Mouse (Mus musculus) intestine, embryonic 14.5 days (tissue): Measurements from ENCODE around the gene Tead4. TPM values are rescaled to one million over a fixed set of nuclear protein-coding genes. Genes with fewer than 3 reads are reported as not detected.
"Not testable (repeated sequence)": the region's sequence is repeated elsewhere in the genome, so short reads cannot be mapped to it uniquely, and the experiment has no call there.

Experiments used
- ATAC-seq: fragments of 200-750 bp; cut with Nextera tagmentation; replicated peaks from 2 replicates; pipeline ENCODE4 v1.8.0; 2017; ENCODE audit warnings: low read depth, moderate number of reproducible peaks, moderate TSS enrichment, moderate library complexity; ENCODE audit not compliant: low FRiP score, low TSS enrichment
- DNase-seq: peaks from one replicate; pipeline ENCODE4 v3.0.0-alpha.2; 2018; ENCODE audit warnings: low spot score
- H3K27ac ChIP-seq: fragments of 300-500 bp; sonication (generic); 2 replicates; pipeline ENCODE4 v1.5.1; 2014; ENCODE audit warnings: low read depth, mild to moderate bottlenecking, control low read depth
- H3K27me3 ChIP-seq: fragments of 300-500 bp; sonication (generic); replicated peaks from 2 replicates; pipeline ENCODE4 v1.6.1; 2014; ENCODE audit warnings: low read length, control low read depth; ENCODE audit not compliant: control insufficient read depth, insufficient read depth
- H3K36me3 ChIP-seq: fragments of 300-500 bp; sonication (generic); 2 replicates; pipeline ENCODE4 v1.6.1; 2014; ENCODE audit warnings: low read length, control low read depth; ENCODE audit not compliant: control insufficient read depth, insufficient read depth
- H3K4me1 ChIP-seq: fragments of 300-500 bp; sonication (generic); replicated peaks from 2 replicates; pipeline ENCODE4 v1.6.1; 2014; ENCODE audit warnings: low read length, control low read depth, mixed read lengths; ENCODE audit not compliant: control insufficient read depth, insufficient read depth
- H3K4me2 ChIP-seq: fragments of 300-500 bp; sonication (generic); 2 replicates; pipeline ENCODE4 v1.6.1; 2014; ENCODE audit warnings: low read length
- H3K4me3 ChIP-seq: fragments of 300-500 bp; sonication (generic); 2 replicates; pipeline ENCODE4 v1.5.1; 2014; ENCODE audit warnings: low read depth, low read length, control low read depth, mixed read lengths
- H3K9ac ChIP-seq: fragments of 300-500 bp; sonication (generic); 2 replicates; pipeline ENCODE4 v1.6.1; 2014; ENCODE audit warnings: mild to moderate bottlenecking, low read length
- H3K9me3 ChIP-seq: fragments of 300-500 bp; sonication (generic); 2 replicates; pipeline ENCODE4 v1.6.1; 2016; ENCODE audit warnings: low read length, control low read depth; ENCODE audit not compliant: control insufficient read depth
- WGBS: fragments of 180-500 bp; shearing (Covaris S2); extraction: QIAGEN DNeasy Blood & Tissue Kit; methylation state at CpG from one replicate; pipeline ENCODE4 v1.1.7; 2014; 5-methylcytosine and 5-hydroxymethylcytosine counted together
- polyA plus RNA-seq: library from polyadenylated mRNA; unstranded; fragments of >200 nt; fragmentation: Nextera tagmentation; extraction: Ambion mirVana; gene quantifications from 2 replicates; pipeline ENCODE4 v1.2.1, GENCODE M21; 2014

Gene Tead4
- polyA plus RNA-seq, 1 experiment from 2014 or later: 1.7 TPM

- DNase-seq: peak; percentile 73
- 12% methylated on average over 4 of the region's 4 CpGs for WGBS
Measured at GRCm38 (mm10) chr6:128318317-128318716, 17.7 kb upstream of the Tead4 start.

GRCm38 (mm10) chr6:128315597-128315996 lies 15.0 kb upstream of the Tead4 start:
- no peak overlapping the region for H3K4me2 ChIP-seq
- H3K36me3 ChIP-seq: no peaks in the 10 kb centered on the region
- H3K4me3 ChIP-seq: no peak overlapping the region
- H3K27ac ChIP-seq: no peak overlapping the region
- H3K4me1 ChIP-seq: no peaks in the 10 kb centered on the region
- WGBS: 77% methylated on average over 8 of the region's 8 CpGs
- H3K9ac ChIP-seq: no peak overlapping the region
- no peaks in the 10 kb centered on the region for H3K27me3 ChIP-seq
- no peak for ATAC-seq
- no peaks in the 10 kb centered on the region for H3K9me3 ChIP-seq
- DNase-seq: no peak

More at GRCm38 (mm10) chr6:128318317-128318716, 17.7 kb upstream of the Tead4 start:
- Histone ChIP-seq H3K4me1 (no peaks in the 10 kb centered on the region), H3K9ac (no peak overlapping the region), H3K27ac (no peak overlapping the region), H3K4me2 (no peak overlapping the region), H3K36me3 (peaks cover 24% of the 10 kb centered on the region), H3K4me3 (no peak overlapping the region), H3K9me3 (no peaks in the 10 kb centered on the region), H3K27me3 (no peaks in the 10 kb centered on the region)
- 0 out of 2 replicates have a peak, but pooled peaks have one; percentile 34 for ATAC-seq

DNA sequence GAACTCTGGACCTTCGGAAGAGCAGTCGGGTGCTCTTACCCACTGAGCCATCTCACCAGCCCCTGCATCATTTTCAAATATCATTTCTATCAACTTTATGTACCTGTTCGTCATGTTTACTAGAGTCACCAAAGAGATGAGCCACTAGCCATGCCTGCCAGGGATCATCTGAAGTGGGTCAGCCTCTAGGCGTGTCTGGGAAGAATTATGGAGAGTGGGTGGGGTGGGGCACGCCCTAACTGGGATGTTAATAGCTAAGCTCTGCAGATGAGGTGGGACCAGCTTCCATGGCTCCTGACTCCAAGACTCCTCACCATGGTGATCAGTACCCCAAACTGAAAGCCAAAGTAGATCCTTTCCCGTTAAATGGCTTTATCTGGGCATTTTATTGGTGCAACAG lies 14.2 kb upstream of the Tead4 start:
- H3K4me3 ChIP-seq: no peak overlapping the region
- no peaks in the 10 kb centered on the region for H3K4me1 ChIP-seq
- H3K9ac ChIP-seq: no peak overlapping the region
- no peak for DNase-seq
- no peaks in the 10 kb centered on the region for H3K27me3 ChIP-seq
- H3K9me3 ChIP-seq: no peaks in the 10 kb centered on the region
- no peak for ATAC-seq
- 88% methylated on average over 6 of the region's 6 CpGs for WGBS
- H3K27ac ChIP-seq: no peak overlapping the region
- no peak overlapping the region for H3K4me2 ChIP-seq
- no peaks in the 10 kb centered on the region for H3K36me3 ChIP-seq

- peak; percentile 94 for DNase-seq
- no peaks in the 10 kb centered on the region for H3K4me1 ChIP-seq
- H3K27me3 ChIP-seq: no peaks in the 10 kb centered on the region
- peak; percentile 81 for ATAC-seq
- H3K9ac ChIP-seq: no peak overlapping the region
- H3K9me3 ChIP-seq: no peaks in the 10 kb centered on the region
- H3K36me3 ChIP-seq: no peaks in the 10 kb centered on the region
- 33% methylated on average over 4 of the region's 4 CpGs for WGBS
- no peak overlapping the region for H3K4me3 ChIP-seq
- H3K27ac ChIP-seq: no peak overlapping the region
- H3K4me2 ChIP-seq: no peak overlapping the region
Measured at GRCm38 (mm10) chr6:128308311-128308710, 7.7 kb upstream of the Tead4 start.

DNA sequence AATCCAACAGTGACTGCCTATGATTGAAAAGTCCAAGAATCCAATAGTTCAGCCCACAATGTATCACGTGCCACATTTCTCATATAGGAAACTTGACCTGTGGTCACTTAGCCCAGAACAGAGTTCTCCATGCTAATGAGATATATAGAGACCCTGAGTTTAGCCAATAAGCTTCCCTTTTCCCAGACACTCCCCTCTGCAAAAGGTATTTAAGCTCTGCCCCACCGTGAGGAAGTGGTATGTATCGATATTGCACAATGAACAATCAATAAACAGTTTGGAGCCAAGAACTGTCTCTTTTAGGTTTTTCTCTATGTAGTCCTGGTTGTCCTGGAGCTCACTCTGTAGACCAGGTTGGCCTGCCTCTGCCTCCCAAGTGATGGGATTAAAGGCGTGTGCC lies 4.2 kb upstream of the Tead4 start:
- ATAC-seq: no peak
- WGBS: 83% methylated on average over 4 of the region's 4 CpGs
- Histone ChIP-seq H3K27ac (no peak overlapping the region), H3K9ac (no peak overlapping the region), H3K4me3 (no peak overlapping the region), H3K4me1 (peaks cover 6% of the 10 kb centered on the region), H3K4me2 (no peak overlapping the region), H3K27me3 (peaks cover 7% of the 10 kb centered on the region; the same call in 1 of the 2 replicates), H3K9me3 (no peaks in the 10 kb centered on the region), H3K36me3 (no peaks in the 10 kb centered on the region)
- DNase-seq: no peak

DNA sequence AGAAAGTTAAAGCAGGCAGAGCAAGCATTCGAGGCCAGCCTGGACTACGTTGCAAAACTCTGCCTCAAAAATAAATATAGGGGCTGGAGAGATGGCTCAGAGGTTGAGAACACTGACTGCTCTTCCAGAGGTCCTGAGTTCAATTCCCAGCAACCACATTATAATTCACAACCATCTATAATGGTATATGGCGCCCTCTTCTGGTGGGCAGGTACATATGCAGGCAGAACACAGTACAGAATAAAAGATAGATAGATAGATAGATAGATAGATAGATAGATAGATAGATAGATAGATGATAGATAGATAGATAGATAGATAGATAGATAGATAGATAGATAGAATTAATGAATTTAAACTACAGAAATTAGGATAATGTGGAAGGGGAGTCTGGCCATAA lies 2.0 kb upstream of the Tead4 start:
- not testable (repeated sequence) for H3K9me3 ChIP-seq, H3K27ac ChIP-seq, H3K9ac ChIP-seq, H3K4me3 ChIP-seq, DNase-seq, ATAC-seq, H3K4me2 ChIP-seq, H3K36me3 ChIP-seq
- H3K4me1 ChIP-seq: peaks cover 14% of the 10 kb centered on the region
- H3K27me3 ChIP-seq: peaks cover 21% of the 10 kb centered on the region
- WGBS: 82% methylated on average over 3 of the region's 3 CpGs

DNA sequence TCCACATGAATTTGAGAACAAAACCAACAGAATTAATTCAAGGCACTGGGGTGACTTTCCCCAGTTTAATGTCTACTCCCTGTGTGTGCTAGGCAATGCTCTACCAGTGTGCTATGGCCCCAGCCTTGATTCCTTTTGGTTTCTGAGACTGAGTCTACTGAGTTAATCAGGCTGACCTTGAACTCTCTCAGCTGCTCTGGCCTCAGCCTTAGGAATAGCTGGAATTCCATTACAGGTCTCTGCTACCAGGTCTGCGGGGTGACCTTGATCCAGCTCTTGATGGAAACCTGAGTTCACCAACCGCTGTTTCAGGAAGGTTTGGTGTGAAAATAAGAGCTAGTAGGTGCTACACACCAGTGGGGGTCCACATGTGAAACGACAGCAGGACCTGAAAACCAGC lies 1.3 kb upstream of the Tead4 start:
- Histone ChIP-seq H3K4me3 (no peak overlapping the region), H3K36me3 (no peaks in the 10 kb centered on the region), H3K27ac (no peak overlapping the region), H3K27me3 (peaks cover 21% of the 10 kb centered on the region), H3K4me1 (peaks cover 14% of the 10 kb centered on the region), H3K9me3 (no peaks in the 10 kb centered on the region), H3K9ac (no peak overlapping the region), H3K4me2 (no peak overlapping the region)
- ATAC-seq (no peak), DNase-seq (no peak)
- WGBS: 78% methylated on average over 3 of the region's 3 CpGs

DNA sequence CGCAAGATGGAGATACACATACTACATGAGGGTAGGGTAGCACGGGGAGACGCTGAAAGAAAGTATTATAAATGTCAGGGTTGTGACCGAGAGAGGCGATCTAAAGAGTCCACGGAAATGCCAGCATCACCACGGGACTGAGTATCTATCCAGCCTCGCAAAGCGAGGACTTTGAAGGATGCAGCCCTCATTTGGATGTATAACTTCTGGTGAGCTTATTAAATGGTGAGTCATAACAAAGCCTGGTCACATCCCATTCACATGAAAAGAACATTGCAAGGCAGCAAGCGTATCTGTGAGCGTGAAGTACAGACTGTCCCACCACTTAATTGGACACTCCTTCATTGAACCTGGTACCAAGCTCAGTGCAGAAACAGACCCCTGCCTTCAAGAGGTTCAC lies 835 bp upstream of the Tead4 start:
- Histone ChIP-seq H3K4me3 (peak overlapping the region; percentile 67; the same call in 1 of the 2 replicates), H3K4me2 (peak overlapping the region; percentile 97), H3K9me3 (no peaks in the 10 kb centered on the region), H3K27ac (no peak overlapping the region), H3K9ac (no peak overlapping the region), H3K36me3 (no peaks in the 10 kb centered on the region), H3K4me1 (peaks cover 19% of the 10 kb centered on the region), H3K27me3 (peaks cover 21% of the 10 kb centered on the region)
- 36% methylated on average over 11 of the region's 11 CpGs for WGBS
- no peak for ATAC-seq
- DNase-seq: peak; percentile 54

DNA sequence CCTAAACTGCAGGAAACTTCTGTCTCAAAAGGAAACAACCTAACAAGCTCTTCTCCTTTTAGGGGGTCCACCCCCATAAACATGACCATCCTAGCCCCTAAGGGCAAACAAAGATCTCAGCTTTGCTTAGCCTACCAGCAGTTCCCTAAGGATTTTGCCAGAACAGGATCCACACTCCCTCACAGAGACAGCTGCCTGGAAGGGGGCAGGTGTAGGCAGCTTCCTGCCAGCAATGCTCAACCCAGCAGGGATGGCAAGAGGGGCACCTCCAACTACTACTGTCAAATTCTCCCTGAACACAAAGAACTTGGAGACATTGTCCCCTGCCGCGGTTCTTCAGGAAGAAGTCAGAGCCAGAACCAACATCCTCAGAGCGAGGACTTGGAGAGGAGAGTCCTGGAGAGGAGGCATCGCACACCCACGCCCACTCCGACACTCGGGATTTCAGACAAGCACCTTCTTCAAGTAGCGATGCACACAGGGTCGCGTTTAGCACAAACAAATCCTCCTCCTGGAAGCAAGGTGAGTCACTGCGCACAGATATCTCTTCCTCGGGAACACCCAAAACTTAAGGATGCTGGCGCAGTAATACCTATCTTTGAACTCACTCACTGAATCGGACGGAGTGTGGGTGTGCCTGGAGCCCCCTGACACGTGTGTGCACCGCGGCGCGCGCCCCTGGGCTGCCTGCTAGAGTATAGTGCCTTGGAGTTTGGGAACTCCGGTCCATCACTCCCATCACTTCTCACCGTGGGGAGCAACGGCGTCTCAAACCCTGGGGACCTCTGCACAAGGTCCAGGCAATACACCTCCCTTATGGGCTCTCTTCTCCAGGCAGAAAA lies 1.1 kb downstream of the Tead4 start:
- H3K27me3 ChIP-seq: peaks cover 21% of the 10 kb centered on the region
- peak overlapping the region; percentile 97 for H3K4me2 ChIP-seq
- H3K36me3 ChIP-seq: no peaks in the 10 kb centered on the region
- peak; percentile 56 for DNase-seq
- peak; percentile 18; the same call in 1 of the 2 replicates for ATAC-seq
- H3K27ac ChIP-seq: no peak overlapping the region; the same call in 1 of the 2 replicates
- peaks cover 23% of the 10 kb centered on the region for H3K4me1 ChIP-seq
- WGBS: under 1% methylated on average over 25 of the region's 25 CpGs
- H3K4me3 ChIP-seq: peak overlapping the region; percentile 67
- H3K9me3 ChIP-seq: no peaks in the 10 kb centered on the region
- H3K9ac ChIP-seq: peak overlapping the region; percentile 55
